Mouse (Mus musculus): Measurements from ENCODE around the gene CN725425. TPM values are rescaled to one million over a fixed set of nuclear protein-coding genes. Genes with fewer than 3 reads are reported as not detected.

Gene CN725425
- polyA plus RNA-seq, 1 experiment from 2014 or later = not detected

DNA sequence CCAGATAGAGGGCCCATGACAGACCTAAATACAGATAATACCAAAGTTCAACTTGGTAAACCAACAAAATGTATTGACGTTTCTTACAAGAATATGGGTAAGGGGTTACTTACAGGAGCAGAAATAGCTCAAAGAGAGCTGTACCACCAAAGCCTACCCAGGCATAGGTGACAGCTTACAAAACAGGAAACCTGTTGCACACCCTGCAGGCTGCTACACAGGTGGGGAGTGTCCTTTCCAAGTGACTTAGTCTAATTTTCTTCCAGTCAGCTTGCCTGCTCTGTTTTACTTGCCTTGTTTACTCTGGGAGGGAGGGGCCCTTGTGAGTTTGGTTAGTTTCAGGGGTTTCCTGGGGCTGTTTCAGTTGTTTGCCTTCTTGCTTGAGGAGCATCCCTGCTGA, 1.5 kb downstream of the CN725425 start:
- no peak overlapping the region for H3K4me2 ChIP-seq (replicated peaks; ENCODE audit: low read depth, low read length)
- TF ChIP-seq CTCF (IDR thresholded peaks at IDR 0.05) (no peak), EP300 (IDR thresholded peaks at IDR 0.05) (no peak)

DNA sequence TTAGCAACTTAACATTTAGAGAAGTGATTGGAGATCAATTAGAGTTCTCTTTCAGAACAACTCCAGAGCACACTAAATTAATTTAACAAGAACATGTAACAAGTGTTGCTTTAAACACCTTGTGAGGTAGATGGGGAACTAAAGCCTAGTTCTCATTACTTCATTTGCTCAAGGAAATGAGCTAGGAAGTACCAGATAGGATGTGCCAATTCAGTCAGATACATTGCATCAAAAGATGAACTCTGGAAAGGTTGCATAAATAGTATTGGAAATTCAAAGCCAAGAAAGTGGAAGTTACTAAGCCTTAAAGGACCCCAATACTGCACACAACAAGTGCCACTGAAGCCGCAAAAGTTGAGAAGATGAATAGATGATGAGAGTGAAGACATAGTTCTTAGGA, 3.2 kb downstream of the CN725425 start:
- DNase-seq (ENCODE audit: low spot score) = no peak
- Histone ChIP-seq H3K9ac (replicated peaks; ENCODE audit: low read depth) (no peak overlapping the region), H3K27ac (ENCODE audit: low read length) (no peak overlapping the region), H3K36me3 (ENCODE audit: insufficient read depth, low read length) (no peaks in the 10 kb centered on the region), H3K27me3 (replicated peaks; ENCODE audit: insufficient read depth, low read length) (no peaks in the 10 kb centered on the region), H3K9me3 (ENCODE audit: low read length) (no peaks in the 10 kb centered on the region), H3K4me3 (ENCODE audit: low read depth, low read length) (no peak overlapping the region), H3K4me2 (replicated peaks; ENCODE audit: low read depth, low read length) (no peak overlapping the region), H3K4me1 (ENCODE audit: insufficient read depth, low read depth, low read length) (no peaks in the 10 kb centered on the region)
- TF ChIP-seq CTCF (IDR thresholded peaks at IDR 0.05) (no peak), EP300 (IDR thresholded peaks at IDR 0.05) (no peak)
- WGBS = 95% methylated on average over 1 of the region's 1 CpGs
- ATAC-seq = no peak

More for the DNA sequence above, 1.5 kb downstream of the CN725425 start:
- Histone ChIP-seq H3K27me3 (replicated peaks; ENCODE audit: insufficient read depth, low read length) (no peaks in the 10 kb centered on the region), H3K4me1 (ENCODE audit: insufficient read depth, low read depth, low read length) (no peaks in the 10 kb centered on the region), H3K4me3 (ENCODE audit: low read depth, low read length) (no peak overlapping the region), H3K27ac (ENCODE audit: low read length) (no peak overlapping the region), H3K9ac (replicated peaks; ENCODE audit: low read depth) (no peak overlapping the region), H3K9me3 (ENCODE audit: low read length) (no peaks in the 10 kb centered on the region), H3K36me3 (ENCODE audit: insufficient read depth, low read length) (no peaks in the 10 kb centered on the region)
- DNase-seq (ENCODE audit: low spot score) (no peak), ATAC-seq (no peak)
- WGBS = 95% methylated on average over 1 of the region's 1 CpGs

DNA sequence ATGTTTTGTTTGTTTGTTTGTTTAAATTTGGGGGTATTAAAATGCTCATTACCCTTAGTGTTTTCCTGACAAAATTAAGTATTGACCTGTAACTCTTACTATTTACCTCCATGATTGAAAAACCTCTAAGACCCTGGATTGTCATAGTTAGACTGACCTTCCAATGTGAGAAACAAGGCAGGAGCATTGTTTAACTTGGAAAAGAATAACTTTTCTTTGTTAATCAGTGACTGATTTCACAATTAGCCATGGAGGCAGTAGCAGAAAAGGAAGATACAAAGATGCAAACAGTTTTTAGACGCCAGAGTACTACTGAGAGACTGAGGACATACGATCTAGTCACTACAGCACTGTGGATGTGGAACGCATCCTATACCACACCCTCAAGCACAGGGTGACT, 4.2 kb downstream of the CN725425 start:
- Histone ChIP-seq H3K36me3 (ENCODE audit: insufficient read depth, low read length) (no peaks in the 10 kb centered on the region), H3K27ac (ENCODE audit: low read length) (no peak overlapping the region), H3K27me3 (replicated peaks; ENCODE audit: insufficient read depth, low read length) (no peaks in the 10 kb centered on the region), H3K9ac (replicated peaks; ENCODE audit: low read depth) (no peak overlapping the region), H3K4me3 (ENCODE audit: low read depth, low read length) (no peak overlapping the region), H3K4me2 (replicated peaks; ENCODE audit: low read depth, low read length) (no peak overlapping the region), H3K9me3 (ENCODE audit: low read length) (no peaks in the 10 kb centered on the region), H3K4me1 (ENCODE audit: insufficient read depth, low read depth, low read length) (no peaks in the 10 kb centered on the region)
- TF ChIP-seq CTCF (IDR thresholded peaks at IDR 0.05) = no peak
- TF ChIP-seq EP300 (IDR thresholded peaks at IDR 0.05) = no peak
- 75% methylated on average over 3 of the region's 3 CpGs for WGBS
- ATAC-seq (no peak), DNase-seq (ENCODE audit: low spot score) (no peak)

DNA sequence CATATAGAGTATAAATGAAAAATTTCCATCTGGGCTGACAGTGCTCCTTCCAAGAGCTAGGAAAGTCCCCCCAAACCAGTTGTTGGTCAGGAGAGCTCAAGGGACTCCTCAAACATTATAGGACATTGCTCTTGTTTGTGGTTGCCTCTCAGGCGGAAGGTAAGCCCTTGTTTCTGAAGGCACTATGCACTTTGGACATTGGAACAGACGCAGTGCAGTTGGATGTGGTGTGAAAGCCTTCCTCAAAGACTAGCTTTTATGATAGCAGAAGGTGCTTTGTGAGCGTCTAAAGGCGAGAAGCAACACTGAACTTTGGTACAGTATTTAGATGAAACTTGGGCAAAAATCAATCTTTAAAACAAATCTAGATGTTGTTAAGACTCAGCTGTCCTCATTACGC, 7.2 kb downstream of the CN725425 start:
- Histone ChIP-seq H3K27me3 (replicated peaks; ENCODE audit: insufficient read depth, low read length) (no peaks in the 10 kb centered on the region), H3K4me2 (replicated peaks; ENCODE audit: low read depth, low read length) (no peak overlapping the region), H3K27ac (ENCODE audit: low read length) (no peak overlapping the region), H3K4me1 (ENCODE audit: insufficient read depth, low read depth, low read length) (no peaks in the 10 kb centered on the region), H3K9ac (replicated peaks; ENCODE audit: low read depth) (no peak overlapping the region), H3K4me3 (ENCODE audit: low read depth, low read length) (no peak overlapping the region), H3K9me3 (ENCODE audit: low read length) (no peaks in the 10 kb centered on the region), H3K36me3 (ENCODE audit: insufficient read depth, low read length) (no peaks in the 10 kb centered on the region)
- DNase-seq (ENCODE audit: low spot score) (no peak), ATAC-seq (no peak)
- TF ChIP-seq EP300 (IDR thresholded peaks at IDR 0.05) = no peak
- TF ChIP-seq CTCF (IDR thresholded peaks at IDR 0.05) = no peak
- 90% methylated on average over 5 of the region's 5 CpGs for WGBS

DNA sequence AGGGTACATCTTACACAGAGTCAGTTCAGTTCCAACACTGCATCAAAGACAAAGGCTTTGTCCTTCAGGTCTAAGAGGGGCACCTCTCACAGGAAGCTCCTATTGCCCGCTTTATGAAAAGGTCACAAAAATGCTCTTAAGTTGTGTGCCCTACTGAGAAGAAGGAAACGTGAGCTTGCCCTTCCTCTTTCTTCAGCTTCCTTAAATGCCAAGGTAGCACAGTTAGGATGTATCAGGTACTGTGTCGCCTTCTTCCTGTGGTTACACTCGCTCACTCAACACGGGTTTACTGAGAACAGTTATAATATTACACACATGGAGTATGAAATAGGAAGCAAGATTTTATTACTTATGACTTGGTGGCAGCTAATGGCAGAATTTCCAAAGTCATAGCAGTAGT, 38.0 kb downstream of the CN725425 start:
- no peak overlapping the region for H3K4me2 ChIP-seq (replicated peaks; ENCODE audit: low read depth, low read length)
- H3K4me3 ChIP-seq (ENCODE audit: low read depth, low read length) = no peak overlapping the region
- no peaks in the 10 kb centered on the region for H3K27me3 ChIP-seq (replicated peaks; ENCODE audit: insufficient read depth, low read length)

GRCm38 (mm10) chr15:91240683-91241335, 41.5 kb downstream of the CN725425 start:
- no peak for ATAC-seq
- WGBS = 72% methylated on average over 3 of the region's 3 CpGs
- no peaks in the 10 kb centered on the region for H3K27me3 ChIP-seq (replicated peaks; ENCODE audit: insufficient read depth, low read length)

More for the DNA sequence above, 38.0 kb downstream of the CN725425 start:
- Histone ChIP-seq H3K9ac (replicated peaks; ENCODE audit: low read depth) (no peak overlapping the region), H3K4me1 (ENCODE audit: insufficient read depth, low read depth, low read length) (no peaks in the 10 kb centered on the region), H3K9me3 (ENCODE audit: low read length) (no peaks in the 10 kb centered on the region), H3K27ac (ENCODE audit: low read length) (no peak overlapping the region), H3K36me3 (ENCODE audit: insufficient read depth, low read length) (no peaks in the 10 kb centered on the region)
- no peak for TF ChIP-seq EP300 (IDR thresholded peaks at IDR 0.05)
- WGBS = 80% methylated on average over 5 of the region's 5 CpGs
- no peak for ATAC-seq
- no peak for DNase-seq (ENCODE audit: low spot score)

GRCm38 (mm10) chr15:91250815-91251214, 51.5 kb downstream of the CN725425 start:
- WGBS = 78% methylated on average over 6 of the region's 6 CpGs
- no peaks in the 10 kb centered on the region for H3K27me3 ChIP-seq (replicated peaks; ENCODE audit: insufficient read depth, low read length)
- TF ChIP-seq CTCF (IDR thresholded peaks at IDR 0.05) = no peak
- no peak for TF ChIP-seq EP300 (IDR thresholded peaks at IDR 0.05)
- no peak overlapping the region for H3K27ac ChIP-seq (ENCODE audit: low read length)
- ATAC-seq (no peak), DNase-seq (ENCODE audit: low spot score) (no peak)
- no peak overlapping the region for H3K4me3 ChIP-seq (ENCODE audit: low read depth, low read length)
- no peaks in the 10 kb centered on the region for H3K9me3 ChIP-seq (ENCODE audit: low read length)
- H3K36me3 ChIP-seq (ENCODE audit: insufficient read depth, low read length) = no peaks in the 10 kb centered on the region
- no peaks in the 10 kb centered on the region for H3K4me1 ChIP-seq (ENCODE audit: insufficient read depth, low read depth, low read length)
- no peak overlapping the region for H3K4me2 ChIP-seq (replicated peaks; ENCODE audit: low read depth, low read length)
- no peak overlapping the region for H3K9ac ChIP-seq (replicated peaks; ENCODE audit: low read depth)

More at GRCm38 (mm10) chr15:91240683-91241335, 41.5 kb downstream of the CN725425 start:
- no peak for DNase-seq (ENCODE audit: low spot score)
- Histone ChIP-seq H3K27ac (ENCODE audit: low read length) (no peak overlapping the region), H3K9me3 (ENCODE audit: low read length) (no peaks in the 10 kb centered on the region), H3K4me3 (ENCODE audit: low read depth, low read length) (no peak overlapping the region), H3K9ac (replicated peaks; ENCODE audit: low read depth) (no peak overlapping the region), H3K36me3 (ENCODE audit: insufficient read depth, low read length) (no peaks in the 10 kb centered on the region), H3K4me1 (ENCODE audit: insufficient read depth, low read depth, low read length) (no peaks in the 10 kb centered on the region), H3K4me2 (replicated peaks; ENCODE audit: low read depth, low read length) (no peak overlapping the region)
- no peak for TF ChIP-seq CTCF (IDR thresholded peaks at IDR 0.05)
- no peak for TF ChIP-seq EP300 (IDR thresholded peaks at IDR 0.05)
